ENCODE assay signal across 7 mouse cellular contexts in the genomic region with DNA sequence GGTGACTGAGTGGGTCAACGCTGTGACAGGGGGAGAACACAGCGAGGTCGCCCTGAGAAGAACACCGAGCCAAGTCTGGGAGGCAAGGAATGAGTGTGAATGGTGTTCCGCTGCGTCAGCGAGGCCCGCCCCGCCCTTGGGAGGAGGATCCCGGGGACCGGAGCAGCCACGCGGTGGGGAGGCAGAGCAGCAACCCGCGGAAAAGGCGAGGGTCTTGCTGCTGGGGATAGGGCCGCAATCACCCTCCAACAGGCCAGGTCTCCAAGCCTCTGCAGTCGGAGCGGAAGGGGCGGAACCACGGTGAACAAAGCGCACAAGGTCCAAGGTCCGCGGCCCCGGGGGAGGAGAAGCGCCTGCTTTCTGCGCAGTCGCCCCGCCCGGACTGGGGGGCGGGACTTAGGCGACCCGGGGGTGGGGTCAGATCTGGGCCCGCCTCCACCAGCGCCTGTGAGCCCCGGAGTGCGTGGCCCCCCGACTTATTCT. TPM values are rescaled to one million over a fixed set of nuclear protein-coding genes. Genes with fewer than 3 reads are reported as not detected.
DNase-seq lines count a peak whose midpoint lies in the region; ATAC-seq and TF ChIP-seq lines count a peak whose summit lies in the region.

A gene (plus strand): TSS at position 179 of the 483 bp plus-strand sequence.

- TF ChIP-seq CTCF in kidney, adult 2 months (conservative IDR thresholded peaks at IDR 0.05; ENCODE audit: insufficient read depth, insufficient read length, low read depth, low read length) = no peak
- no peak for TF ChIP-seq CTCF in spleen, adult 2 months (IDR thresholded peaks at IDR 0.05; ENCODE audit: extremely low read depth, insufficient read depth, insufficient read length, insufficient replicate concordance)

- WGBS in embryonic facial prominence, embryonic 12.5 days = under 1% methylated on average over 34 of the region's 38 CpGs
- WGBS in kidney, adult 2 months = under 1% methylated on average over 37 of the region's 38 CpGs
- WGBS in limb, embryonic 12.5 days = 1% methylated on average over 38 of the region's 38 CpGs
- under 1% methylated on average over 36 of the region's 38 CpGs for WGBS in midbrain, embryonic 15.5 days
- under 1% methylated on average over 38 of the region's 38 CpGs for WGBS in spleen, adult 2 months

- H3K4me1 ChIP-seq in embryonic facial prominence, embryonic 12.5 days = peaks cover 23% of the 10 kb centered on the region
- H3K4me1 ChIP-seq in kidney, adult 2 months (ENCODE audit: control insufficient read depth, insufficient read depth, low read length) = peaks cover 8% of the 10 kb centered on the region; the same call in 1 of the 2 replicates
- peaks cover 28% of the 10 kb centered on the region for H3K4me1 ChIP-seq in limb, embryonic 12.5 days (replicated peaks)
- peaks cover 29% of the 10 kb centered on the region for H3K4me1 ChIP-seq in midbrain, embryonic 15.5 days
- H3K4me1 ChIP-seq in spleen, adult 2 months (ENCODE audit: control insufficient read depth, insufficient read depth, insufficient read length) = peaks cover 18% of the 10 kb centered on the region; the same call in 1 of the 2 replicates

- H3K4me2 ChIP-seq in embryonic facial prominence, embryonic 12.5 days (replicated peaks) = peak within 1 kb of the TSS; percentile 86
- H3K4me2 ChIP-seq in limb, embryonic 12.5 days = peak within 1 kb of the TSS; percentile 90
- H3K4me2 ChIP-seq in midbrain, embryonic 15.5 days = peak within 1 kb of the TSS; percentile 92

- ATAC-seq in embryonic facial prominence, embryonic 12.5 days (ENCODE audit: insufficient number of reproducible peaks, insufficient read depth, low FRiP score, low TSS enrichment) = peak; percentile 78
- peak; percentile 91 for ATAC-seq in limb, embryonic 12.5 days (ENCODE audit: insufficient number of reproducible peaks, insufficient read depth, low FRiP score, low TSS enrichment, low read depth)
- peak; percentile 93 for ATAC-seq in midbrain, embryonic 15.5 days (replicated peaks)

- peak within 1 kb of the TSS; percentile 83 for H3K9ac ChIP-seq in embryonic facial prominence, embryonic 12.5 days
- H3K9ac ChIP-seq in limb, embryonic 12.5 days (replicated peaks) = peak within 1 kb of the TSS; percentile 81
- peak within 1 kb of the TSS; percentile 95 for H3K9ac ChIP-seq in midbrain, embryonic 15.5 days

- H3K27me3 ChIP-seq in embryonic facial prominence, embryonic 12.5 days = no peaks in the 10 kb centered on the region
- H3K27me3 ChIP-seq in kidney, adult 2 months (replicated peaks; ENCODE audit: control insufficient read depth, insufficient read depth, low read length) = no peaks in the 10 kb centered on the region
- no peaks in the 10 kb centered on the region for H3K27me3 ChIP-seq in limb, embryonic 12.5 days
- H3K27me3 ChIP-seq in midbrain, embryonic 15.5 days (replicated peaks) = no peaks in the 10 kb centered on the region
- H3K27me3 ChIP-seq in spleen, adult 2 months (ENCODE audit: control insufficient read depth, insufficient read depth, low read length) = no peaks in the 10 kb centered on the region

- peak; percentile 67 for TF ChIP-seq POLR2A in kidney, adult 2 months (IDR thresholded peaks at IDR 0.05; ENCODE audit: low read depth, low read length)
- TF ChIP-seq POLR2A in spleen, adult 2 months (IDR thresholded peaks at IDR 0.05; ENCODE audit: low read depth, low read length) = no peak

- no peaks in the 10 kb centered on the region for H3K9me3 ChIP-seq in embryonic facial prominence, embryonic 12.5 days
- H3K9me3 ChIP-seq in limb, embryonic 12.5 days = no peaks in the 10 kb centered on the region
- H3K9me3 ChIP-seq in midbrain, embryonic 15.5 days = no peaks in the 10 kb centered on the region

- peak; percentile 94 for DNase-seq in adrenal gland, postnatal 25 days
- peak; percentile 94 to 95 for DNase-seq in heart, adult 18-20 months
- peak; percentile 97 for DNase-seq in kidney, adult 2 months
- DNase-seq in spleen, adult 2 months (ENCODE audit: low read depth in 1 of 2, low spot score in 2 of 2) = peak; percentile 67 to 89

- peaks cover 37% of the 10 kb centered on the region for H3K36me3 ChIP-seq in embryonic facial prominence, embryonic 12.5 days
- H3K36me3 ChIP-seq in kidney, adult 2 months (ENCODE audit: control insufficient read depth, insufficient read depth, low read length) = no peaks in the 10 kb centered on the region
- H3K36me3 ChIP-seq in limb, embryonic 12.5 days = peaks cover 36% of the 10 kb centered on the region
- H3K36me3 ChIP-seq in midbrain, embryonic 15.5 days (replicated peaks) = peaks cover 8% of the 10 kb centered on the region; the same call in 1 of the 2 replicates
- H3K36me3 ChIP-seq in spleen, adult 2 months (ENCODE audit: control insufficient read depth, insufficient read depth, low read length) = no peaks in the 10 kb centered on the region

- H3K27ac ChIP-seq in embryonic facial prominence, embryonic 12.5 days = peak within 1 kb of the TSS; percentile 96
- H3K27ac ChIP-seq in kidney, adult 2 months (ENCODE audit: insufficient read depth, low read depth, low read length) = peak within 1 kb of the TSS; percentile 92
- peak within 1 kb of the TSS; percentile 97 for H3K27ac ChIP-seq in limb, embryonic 12.5 days
- H3K27ac ChIP-seq in midbrain, embryonic 15.5 days = peak within 1 kb of the TSS; percentile 97
- H3K27ac ChIP-seq in spleen, adult 2 months (ENCODE audit: insufficient read depth, low read length) = peak within 1 kb of the TSS; percentile 74

- H3K4me3 ChIP-seq in embryonic facial prominence, embryonic 12.5 days = peak within 1 kb of the TSS; percentile 70
- peak within 1 kb of the TSS; percentile 65 for H3K4me3 ChIP-seq in kidney, adult 2 months (ENCODE audit: insufficient read depth, low read depth, low read length)
- peak within 1 kb of the TSS; percentile 72 for H3K4me3 ChIP-seq in limb, embryonic 12.5 days (replicated peaks)
- H3K4me3 ChIP-seq in midbrain, embryonic 15.5 days = peak within 1 kb of the TSS; percentile 81
- peak within 1 kb of the TSS; percentile 66 for H3K4me3 ChIP-seq in spleen, adult 2 months (ENCODE audit: extremely low read depth, insufficient read depth, insufficient read length)

RNA-seq across cellular contexts. Expression of the gene that starts here (rescaled TPM):
- 43.8 and 52.9 TPM in 2 replicates for total RNA-seq in adrenal gland, postnatal 25 days (2021)
- polyA plus RNA-seq in embryonic facial prominence, embryonic 12.5 days (2016; fragmentation: Nextera tagmentation; extraction: Ambion mirVana) = 122 and 127 TPM in 2 replicates
- 10 to 100 TPM; 19.6 to 21.4 TPM for total RNA-seq in heart, adult 18-20 months (2021)
- polyA plus RNA-seq in kidney, adult 2 months (2012; rRNA removed) = 57.1 and 63.9 TPM in 2 replicates
- polyA plus RNA-seq in limb, embryonic 12.5 days (2016; fragmentation: Nextera tagmentation; extraction: Ambion mirVana) = 111 and 120 TPM in 2 replicates
- 52.3 and 53.5 TPM in 2 replicates for polyA plus RNA-seq in midbrain, embryonic 15.5 days (2015; fragmentation: Nextera tagmentation; extraction: Ambion mirVana)
- polyA plus RNA-seq in spleen, adult 2 months (2012; rRNA removed) = 35.4 and 44.3 TPM in 2 replicates

Comparison
In these comparisons a context has a peak if more than half of its experiments do, and no peak if none do; other contexts are left out.
1. Peak in every context shown above with its lines: DNase-seq, ATAC-seq, H3K4me3 ChIP-seq and H3K27ac ChIP-seq.